Mouse (Mus musculus) telencephalon, adult 2 months (tissue): ENCODE results near the gene Plk3.

Experiments
- DNase-seq: peaks from one replicate; pipeline ENCODE4 v3.0.0-alpha.2; 2011; ENCODE audit warnings: low read depth, low spot score

Plk3 gene

GRCm38 (mm10) chr4:117119636-117120035 is 14.1 kb downstream of the Plk3 start:
- no peak for DNase-seq

- DNase-seq: no peak
These were observed 15.8 kb downstream of the Plk3 start for GRCm38 (mm10) chr4:117117931-117118330.

GRCm38 (mm10) chr4:117115592-117115991 is 18.2 kb downstream of the Plk3 start:
- no peak for DNase-seq

- no peak for DNase-seq
These were observed 20.5 kb downstream of the Plk3 start for GRCm38 (mm10) chr4:117113237-117113636.

- no peak for DNase-seq
These were observed 22.8 kb downstream of the Plk3 start for GRCm38 (mm10) chr4:117110985-117111384.

GRCm38 (mm10) chr4:117110249-117110648 is 23.5 kb downstream of the Plk3 start:
- DNase-seq: no peak

GRCm38 (mm10) chr4:117109330-117109729 is 24.4 kb downstream of the Plk3 start:
- no peak for DNase-seq

- DNase-seq: no peak
These were observed 25.3 kb downstream of the Plk3 start for GRCm38 (mm10) chr4:117108524-117108849.

GRCm38 (mm10) chr4:117107813-117108523 is 25.8 kb downstream of the Plk3 start:
- no peak for DNase-seq

- no peak for DNase-seq
These were observed 28.6 kb downstream of the Plk3 start for GRCm38 (mm10) chr4:117105127-117105526.

- DNase-seq: no peak
These were observed 29.1 kb downstream of the Plk3 start for GRCm38 (mm10) chr4:117104672-117105071.

GRCm38 (mm10) chr4:117101218-117101617 is 32.5 kb downstream of the Plk3 start:
- no peak for DNase-seq

GRCm38 (mm10) chr4:117100036-117100435 is 33.7 kb downstream of the Plk3 start:
- no peak for DNase-seq

GRCm38 (mm10) chr4:117098764-117099036 is 35.1 kb downstream of the Plk3 start:
- DNase-seq: no peak

- DNase-seq: no peak
These were observed 35.6 kb downstream of the Plk3 start for GRCm38 (mm10) chr4:117097969-117098763.

GRCm38 (mm10) chr4:117096666-117097065 is 37.1 kb downstream of the Plk3 start:
- DNase-seq: no peak

GRCm38 (mm10) chr4:117095551-117096452 is 38.0 kb downstream of the Plk3 start, which contains the start of gene Ptch2:
Gene Ptch2 (plus strand): TSS chr4:117096075.
- DNase-seq: no peak

GRCm38 (mm10) chr4:117094626-117095361 is 39.0 kb downstream of the Plk3 start:
- DNase-seq: no peak

- DNase-seq: no peak
These were observed 43.2 kb downstream of the Plk3 start for GRCm38 (mm10) chr4:117090586-117090985.

- DNase-seq: no peak
These were observed 45.7 kb downstream of the Plk3 start for GRCm38 (mm10) chr4:117087948-117088640.
